Mouse (Mus musculus) Patski (cell line): ENCODE results near the gene Kcnh1. TPM values are rescaled to one million over a fixed set of nuclear protein-coding genes. Genes with fewer than 3 reads are reported as not detected.

Experiments used
- ATAC-seq: fragments of 100-300 bp; one replicate; pipeline ENCODE4 v1.8.0; 2021
- CTCF ChIA-PET: fragments of 350-600 bp; sonication (Branson Sonifier 250); formaldehyde crosslinking; loops from one replicate; lab custom pipeline; 2022; ENCODE audit warnings: inconsistent platforms; lab: Charles Lee
- POLR2A ChIA-PET: fragments of 350-600 bp; sonication (Branson Sonifier 250); formaldehyde crosslinking; loops from one replicate; lab custom pipeline; 2022; ENCODE audit warnings: antibody characterized with exemption, inconsistent platforms; lab: Charles Lee
- DNase-seq: peaks from one replicate; pipeline ENCODE4 v3.0.0-alpha.2; 2011; ENCODE audit warnings: low read depth, low spot score
- H3K27me3 ChIP-seq: fragments of 371-371 bp; one replicate; pipeline ENCODE4 v1.5.1; 2021
- CTCF ChIP-seq: fragments of 100-300 bp; IDR thresholded peaks from one replicate; pipeline ENCODE4 v1.5.1; 2021
- in situ Hi-C: fragments of 300-500 bp; cut with MboI; formaldehyde crosslinking; loops from 3 replicates; pipeline ENCODE4 v1.11.1; 2018; ENCODE audit warnings: low pct_unique_long_range_greater_than_20kb, mixed read lengths
- polyA plus RNA-seq: library from polyadenylated mRNA; unstranded; gene quantifications from one replicate; pipeline ENCODE4 v1.2.3, GENCODE M21; 2021

Gene Kcnh1
- polyA plus RNA-seq, 1 experiment from 2014 or later: 2.3 TPM

DNA sequence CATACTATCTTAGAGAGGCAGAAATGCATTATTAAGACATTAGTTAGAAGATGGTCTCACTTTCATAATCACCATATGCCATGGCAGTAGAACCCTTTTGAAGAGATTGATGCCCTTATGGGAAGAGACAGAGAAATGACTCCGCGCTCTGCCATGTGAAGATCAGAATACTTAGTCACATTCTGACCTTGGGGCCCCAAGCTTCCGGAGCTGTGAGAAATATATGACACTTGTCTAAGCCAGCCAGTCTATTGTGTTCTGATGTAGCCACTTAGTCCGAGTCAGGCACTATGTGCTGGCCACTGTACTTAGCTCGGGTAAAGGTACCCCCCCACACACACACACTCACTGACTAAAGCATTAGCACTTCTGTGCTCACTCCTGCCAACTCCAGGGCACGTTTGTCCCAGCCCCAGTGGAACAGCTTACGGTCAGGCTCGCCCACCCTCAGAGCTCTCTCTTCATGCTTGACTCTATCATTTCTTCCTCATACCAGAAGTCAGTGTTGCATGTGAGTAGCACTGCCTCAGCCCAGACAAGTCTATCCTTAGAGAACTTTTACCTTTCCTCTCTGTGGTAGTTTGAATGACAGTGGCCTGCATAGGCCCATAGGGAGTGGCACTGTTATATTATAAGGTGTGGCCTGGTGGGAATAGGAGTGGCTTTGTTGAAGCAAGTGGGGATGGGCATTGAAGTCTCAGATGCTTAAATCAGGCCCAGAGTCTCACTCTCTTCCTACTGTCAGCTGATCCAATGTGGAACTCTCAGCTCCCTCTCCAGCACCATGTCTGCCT is 212.5 kb downstream of the Kcnh1 start:
- H3K27me3 ChIP-seq: no peaks in the 10 kb centered on the region
- ATAC-seq (no peak), DNase-seq (no peak)
- ChIA-PET POLR2A (no interaction called here), CTCF (interaction anchor here (1.0 kb wide), 1 partner anchor 11 kb away, joined by 3 read pairs; no protein-coding TSS in a partner anchor)
- TF ChIP-seq CTCF: no peak
- in situ Hi-C loops: no loop called here

DNA sequence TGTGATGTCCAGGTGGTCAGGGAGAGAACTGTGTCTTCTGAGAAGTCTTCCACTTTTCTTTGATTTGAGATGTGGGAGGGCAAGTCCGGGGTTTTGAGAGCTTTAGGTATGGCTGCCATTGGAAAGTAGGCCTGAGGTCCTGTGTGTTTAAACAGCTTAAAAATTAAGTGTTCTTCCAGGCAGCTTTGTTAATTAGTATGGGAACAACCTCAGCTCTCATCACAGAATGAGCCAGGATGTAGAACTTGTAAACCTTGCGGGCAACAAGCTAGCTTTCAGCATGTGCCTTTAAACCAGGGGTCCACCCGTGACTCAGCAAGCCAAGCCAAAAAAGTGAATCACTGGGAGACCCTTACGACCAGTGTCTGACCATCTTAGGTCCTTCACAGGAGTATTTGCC is 214.6 kb downstream of the Kcnh1 start:
- TF ChIP-seq CTCF: no peak
- no peaks in the 10 kb centered on the region for H3K27me3 ChIP-seq
- CTCF ChIA-PET: no interaction called here
- ATAC-seq: no peak
- DNase-seq: no peak
- in situ Hi-C loops: no loop called here
- POLR2A ChIA-PET: no interaction called here

DNA sequence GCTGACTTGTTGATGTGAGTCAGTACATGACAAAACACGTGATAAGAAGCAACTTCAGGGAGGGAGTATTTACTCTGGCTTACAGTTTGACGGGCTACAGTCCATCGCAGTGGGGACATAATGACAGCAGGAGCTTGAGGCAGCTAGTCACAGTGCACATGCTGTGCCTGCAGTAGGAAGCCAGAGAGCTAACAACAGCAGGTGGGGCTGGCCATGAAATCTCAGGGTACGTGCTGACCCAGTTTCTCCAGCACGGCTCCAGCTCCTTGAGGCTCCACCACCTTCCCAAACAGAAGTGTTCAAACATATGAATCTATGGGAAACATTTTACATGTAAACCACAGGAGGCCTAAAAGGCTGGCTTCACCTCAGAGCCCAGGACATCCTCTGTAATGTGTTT is 216.0 kb downstream of the Kcnh1 start:
- ATAC-seq (no peak), DNase-seq (no peak)
- no peaks in the 10 kb centered on the region for H3K27me3 ChIP-seq
- in situ Hi-C loops: no loop called here
- no peak for TF ChIP-seq CTCF
- ChIA-PET CTCF (no interaction called here), POLR2A (no interaction called here)

DNA sequence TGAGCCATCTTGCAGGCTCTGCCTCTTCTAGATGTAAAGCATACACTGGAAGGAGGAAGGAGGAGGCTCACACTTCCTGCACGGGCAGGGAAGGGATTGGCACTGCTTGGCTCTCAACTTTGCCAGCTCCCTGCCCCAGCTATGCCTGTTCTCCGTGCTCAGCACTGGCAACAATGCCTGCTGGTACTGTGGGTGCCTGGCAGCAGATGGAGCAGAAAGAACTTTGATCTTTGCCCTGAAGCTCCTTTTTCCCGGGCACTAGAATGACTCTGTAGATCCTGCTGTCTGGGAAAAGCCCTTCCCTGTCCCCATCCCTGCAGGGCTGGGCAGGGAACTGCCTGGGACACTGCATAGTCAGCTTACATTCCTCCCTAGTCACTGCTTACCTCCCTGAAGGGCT is 225.2 kb downstream of the Kcnh1 start:
- ChIA-PET POLR2A (no interaction called here), CTCF (no interaction called here)
- DNase-seq (no peak), ATAC-seq (no peak)
- H3K27me3 ChIP-seq: no peaks in the 10 kb centered on the region
- no peak for TF ChIP-seq CTCF
- in situ Hi-C loops: no loop called here

DNA sequence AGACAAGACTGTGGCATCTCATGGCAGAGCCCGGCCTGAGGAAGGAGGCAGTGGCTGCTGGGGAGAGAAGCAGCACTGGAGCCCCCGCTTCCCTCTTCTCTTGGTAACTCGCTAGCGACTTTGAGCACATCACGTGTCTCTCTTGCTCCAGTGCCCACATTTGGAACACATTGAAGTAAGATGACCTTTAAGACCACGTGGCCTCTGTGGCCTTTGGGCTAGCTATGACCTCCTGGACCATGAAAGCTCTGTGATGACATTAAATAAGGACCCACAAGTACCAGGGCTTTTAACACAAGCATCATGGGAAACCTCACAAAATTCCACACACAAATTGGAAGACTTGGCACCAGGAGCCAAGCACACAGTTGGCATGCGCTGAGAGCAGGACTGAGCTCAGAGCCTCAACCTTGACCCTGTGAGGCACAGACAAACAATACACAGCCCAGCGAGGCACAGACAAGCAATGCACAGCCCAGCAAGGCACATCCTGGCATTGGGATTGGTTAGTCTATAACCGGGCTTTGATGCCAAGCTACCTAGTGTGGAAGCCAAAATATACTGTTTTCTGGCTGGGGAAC is 225.8 kb downstream of the Kcnh1 start:
- ATAC-seq (no peak), DNase-seq (no peak)
- in situ Hi-C loops: no loop called here
- TF ChIP-seq CTCF: no peak
- no peaks in the 10 kb centered on the region for H3K27me3 ChIP-seq
- POLR2A ChIA-PET: no interaction called here
- CTCF ChIA-PET: interaction anchor here (1.1 kb wide), 1 partner anchor 17 kb away, joined by 3 read pairs; no protein-coding TSS in a partner anchor

DNA sequence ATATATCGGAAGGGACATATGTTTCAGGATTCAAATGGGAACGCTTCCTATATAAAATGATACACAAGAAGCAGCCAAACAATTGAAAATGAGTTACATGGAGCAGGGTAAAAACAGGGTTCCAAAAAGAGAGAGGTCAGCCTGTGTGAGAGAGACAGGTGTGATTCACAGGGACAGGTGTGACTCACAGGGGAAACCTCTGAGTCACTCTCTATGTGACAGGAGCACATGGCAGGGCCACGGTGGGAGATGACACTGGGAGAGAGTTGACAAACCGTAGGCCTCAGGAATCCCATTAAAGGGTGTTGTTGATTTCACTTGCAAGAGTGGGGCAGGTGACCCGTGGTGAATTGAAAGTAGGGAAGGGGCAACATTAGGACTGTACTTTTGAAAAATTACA is 228.6 kb downstream of the Kcnh1 start:
- DNase-seq (no peak), ATAC-seq (no peak)
- no peak for TF ChIP-seq CTCF
- in situ Hi-C loops: no loop called here
- ChIA-PET CTCF (no interaction called here), POLR2A (no interaction called here)
- no peaks in the 10 kb centered on the region for H3K27me3 ChIP-seq

DNA sequence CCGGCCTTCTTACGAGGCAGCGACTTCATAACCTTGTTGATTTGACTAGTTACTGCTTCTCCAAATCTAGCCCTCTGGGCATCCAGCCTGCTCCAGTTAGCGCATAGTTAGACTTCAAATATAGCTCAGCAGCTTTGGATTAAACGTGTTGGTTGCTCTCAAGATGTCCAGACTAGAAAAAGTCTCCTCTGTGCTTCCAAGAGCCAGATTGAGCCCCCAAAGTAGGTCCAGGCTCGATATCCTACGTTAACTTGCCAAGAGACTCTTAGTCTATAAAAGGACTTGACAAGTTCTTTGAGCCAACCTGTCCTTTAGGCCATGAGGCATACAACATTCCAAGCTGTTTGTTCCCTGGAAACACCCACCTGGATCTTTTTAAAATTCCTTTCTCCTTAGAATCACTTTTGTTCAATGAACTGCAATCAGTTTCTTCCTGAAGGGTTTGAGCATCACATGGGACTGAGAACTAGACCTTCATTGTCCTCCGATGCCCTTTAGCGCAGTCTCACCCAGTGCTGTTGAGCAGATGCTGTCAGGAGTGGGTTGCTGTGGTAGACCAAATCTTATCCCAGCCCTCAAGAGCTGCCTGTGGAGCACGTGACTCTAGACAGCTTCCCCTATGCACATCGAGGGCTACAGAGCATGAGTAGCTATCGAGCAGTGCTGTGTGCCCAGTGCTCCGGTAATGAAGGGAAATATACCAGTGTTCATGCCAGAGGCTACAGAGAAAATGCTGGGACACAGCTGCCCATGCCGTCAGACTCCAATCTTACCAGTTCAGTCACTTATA is 231.0 kb downstream of the Kcnh1 start:
- ATAC-seq: no peak

DNA sequence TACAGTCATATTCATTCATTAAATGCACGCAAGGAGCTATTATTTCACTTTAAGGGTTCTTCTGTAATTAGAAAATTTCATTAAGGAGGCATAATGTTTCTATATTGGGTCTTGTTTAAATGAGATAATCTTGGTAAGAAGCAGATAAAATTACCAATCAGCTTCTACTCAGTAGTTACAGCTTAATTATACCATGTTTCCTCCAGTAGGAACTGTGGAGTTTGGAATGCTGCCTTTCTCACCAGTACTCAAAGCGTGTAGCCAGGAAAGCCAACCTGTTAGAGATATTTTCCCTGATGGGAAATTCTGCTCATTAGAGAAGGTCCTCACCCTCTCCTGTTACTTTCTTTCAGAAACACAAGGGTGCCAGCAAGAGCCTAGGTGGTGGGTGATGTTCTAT is 240.8 kb downstream of the Kcnh1 start:
- ChIA-PET POLR2A (no interaction called here), CTCF (interaction anchor here (1.3 kb wide), 1 partner anchor 9 kb away, joined by 4 read pairs; no protein-coding TSS in a partner anchor)
- no peaks in the 10 kb centered on the region for H3K27me3 ChIP-seq
- DNase-seq (no peak), ATAC-seq (no peak)
- TF ChIP-seq CTCF: no peak
- in situ Hi-C loops: no loop called here

More for the DNA sequence above, 231.0 kb downstream of the Kcnh1 start:
- H3K27me3 ChIP-seq: no peaks in the 10 kb centered on the region
- ChIA-PET CTCF (no interaction called here), POLR2A (no interaction called here)
- no peak for TF ChIP-seq CTCF
- DNase-seq: no peak
- in situ Hi-C loops: no loop called here

DNA sequence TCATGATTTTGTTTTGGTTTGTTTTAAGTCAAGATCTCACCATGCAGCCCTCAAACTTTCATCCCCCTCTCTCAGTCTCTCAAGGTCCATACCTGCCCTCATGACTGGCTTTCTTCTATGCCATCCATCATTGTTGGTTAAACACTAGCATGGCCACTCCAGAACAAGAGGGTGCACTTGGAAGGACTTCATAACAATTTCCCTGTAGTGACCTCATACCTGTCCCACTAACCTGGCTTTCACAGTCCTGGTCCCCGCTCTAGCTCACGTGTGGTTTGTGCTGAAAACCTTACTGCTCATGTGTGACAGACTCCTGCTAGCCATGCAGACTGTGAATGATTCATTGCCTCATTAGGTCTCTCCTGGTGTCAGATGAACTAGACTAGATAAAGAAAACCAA is 244.9 kb downstream of the Kcnh1 start:
- ATAC-seq (no peak), DNase-seq (no peak)
- ChIA-PET POLR2A (no interaction called here), CTCF (no interaction called here)
- in situ Hi-C loops: no loop called here
- TF ChIP-seq CTCF: no peak
- no peaks in the 10 kb centered on the region for H3K27me3 ChIP-seq

DNA sequence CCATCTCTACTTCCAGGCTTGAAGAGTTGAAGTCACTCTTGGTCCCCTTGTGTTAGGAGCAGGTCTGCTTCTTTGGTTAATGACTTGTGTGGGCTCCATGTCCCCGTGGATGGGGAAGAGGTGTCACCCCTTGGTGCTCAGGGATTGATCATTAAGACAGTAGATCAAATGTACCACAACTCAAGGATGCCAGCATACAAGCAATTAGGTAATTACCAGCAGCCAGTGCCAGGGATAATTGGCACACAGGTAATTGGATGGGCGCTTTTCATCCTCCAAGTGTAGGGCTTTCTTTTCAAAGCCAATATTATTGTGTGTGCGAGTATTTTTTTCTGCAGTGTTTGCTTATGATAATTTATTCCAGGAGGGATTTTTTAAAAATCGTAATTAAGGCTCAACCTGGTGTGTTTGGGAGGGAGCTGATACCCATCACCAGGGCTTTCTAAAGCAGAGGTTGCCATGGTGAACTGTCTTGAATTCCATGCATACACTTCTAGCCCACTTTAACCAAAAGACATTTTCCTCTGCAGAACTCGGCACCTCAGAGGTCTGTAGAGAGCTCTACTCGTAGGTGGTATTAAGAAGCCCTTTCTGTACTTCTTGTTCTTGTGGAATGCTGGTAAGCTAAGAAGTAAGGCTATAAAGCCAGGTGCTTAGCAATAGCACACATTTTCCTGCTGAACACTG is 248.7 kb downstream of the Kcnh1 start:
- CTCF ChIA-PET: interaction anchor here (0.7 kb wide), 1 partner anchor 9 kb away, joined by 3 read pairs; no protein-coding TSS in a partner anchor
- no peak for DNase-seq
- ATAC-seq: no peak
- no peak for TF ChIP-seq CTCF
- in situ Hi-C loops: no loop called here
- POLR2A ChIA-PET: no interaction called here
- H3K27me3 ChIP-seq: no peaks in the 10 kb centered on the region
